Mouse (Mus musculus): Measurements from ENCODE around the gene Afm.

GRCm38 (mm10) chr5:90561721-90562275 lies 43.1 kb downstream of the Afm start:
- TF ChIP-seq EP300 (optimal IDR thresholded peaks at IDR 0.05) (no peak), CTCF (IDR thresholded peaks at IDR 0.05; ENCODE audit: low read depth) (no peak)

Measured in stomach, postnatal 0 days (tissue).